Mouse (Mus musculus) stomach, postnatal 0 days (tissue): ENCODE measurements around the gene AC153137.1.

Source experiments
- CTCF ChIP-seq: IDR thresholded peaks from 2 replicates; pipeline ENCODE4 v1.5.1; 2016; ENCODE audit warnings: antibody characterized with exemption, low read depth, mild to moderate bottlenecking, moderate library complexity
- EP300 ChIP-seq: optimal IDR thresholded peaks from 2 replicates; pipeline ENCODE3; 2016; ENCODE audit warnings: antibody characterized with exemption

DNA sequence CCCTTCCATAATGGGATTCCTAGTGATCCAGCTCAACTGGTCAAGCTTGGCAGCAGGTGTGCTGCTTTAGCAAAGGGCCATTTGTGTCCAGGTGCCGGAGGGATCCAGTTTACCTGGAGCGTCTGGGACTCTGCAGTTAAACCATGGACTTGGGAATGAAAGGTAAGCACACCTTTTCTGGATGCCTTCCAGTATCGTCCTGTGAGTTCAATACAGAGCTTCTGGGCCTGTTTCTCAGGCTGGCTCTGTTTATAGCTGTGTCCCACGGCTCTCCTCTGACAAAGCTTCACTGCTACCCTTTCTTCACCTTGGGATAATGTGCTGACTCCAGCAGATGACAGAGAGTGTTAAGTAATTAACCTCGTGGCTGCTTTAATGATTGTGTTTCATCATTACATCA lies 39.6 kb upstream of the AC153137.1 start:
- no peak for TF ChIP-seq EP300
- TF ChIP-seq CTCF: no peak
